Mouse (Mus musculus): Measurements from ENCODE around the gene Ranbp3. TPM values are rescaled to one million over a fixed set of nuclear protein-coding genes. Genes with fewer than 3 reads are reported as not detected.

Ranbp3 gene
- polyA plus RNA-seq, 1 experiment from 2014 or later: 73.5 TPM

- no peaks in the 10 kb centered on the region for H3K27me3 ChIP-seq (replicated peaks)
- H3K36me3 ChIP-seq: no peaks in the 10 kb centered on the region
- no peak overlapping the region for H3K9ac ChIP-seq
- no peak overlapping the region for H3K27ac ChIP-seq
- H3K4me2 ChIP-seq (replicated peaks): no peak overlapping the region
- no peaks in the 10 kb centered on the region for H3K4me1 ChIP-seq (replicated peaks)
- no peak for ATAC-seq
- no peaks in the 10 kb centered on the region for H3K9me3 ChIP-seq
- 80% methylated on average over 10 of the region's 10 CpGs for WGBS
- no peak overlapping the region for H3K4me3 ChIP-seq (replicated peaks)
Measured at GRCm38 (mm10) chr17:56738221-56738620, 65.1 kb downstream of the Ranbp3 start.

- Histone ChIP-seq H3K9ac (no peak overlapping the region), H3K4me3 (replicated peaks) (no peak overlapping the region), H3K36me3 (no peaks in the 10 kb centered on the region), H3K9me3 (no peaks in the 10 kb centered on the region), H3K27ac (no peak overlapping the region), H3K4me1 (replicated peaks) (no peaks in the 10 kb centered on the region), H3K4me2 (replicated peaks) (no peak overlapping the region), H3K27me3 (replicated peaks) (no peaks in the 10 kb centered on the region)
- WGBS: 79% methylated on average over 17 of the region's 17 CpGs
- no peak for ATAC-seq
Measured at GRCm38 (mm10) chr17:56740118-56740787, 67.2 kb downstream of the Ranbp3 start.

- no peak for ATAC-seq
- Histone ChIP-seq H3K4me2 (replicated peaks) (no peak overlapping the region), H3K9ac (no peak overlapping the region), H3K9me3 (no peaks in the 10 kb centered on the region), H3K4me3 (replicated peaks) (no peak overlapping the region), H3K27ac (no peak overlapping the region), H3K4me1 (replicated peaks) (no peaks in the 10 kb centered on the region), H3K36me3 (no peaks in the 10 kb centered on the region), H3K27me3 (replicated peaks) (no peaks in the 10 kb centered on the region)
- 74% methylated on average over 17 of the region's 17 CpGs for WGBS
Measured at GRCm38 (mm10) chr17:56740788-56741160, 67.7 kb downstream of the Ranbp3 start.

GRCm38 (mm10) chr17:56744173-56744572 lies 71.1 kb downstream of the Ranbp3 start:
- H3K9ac ChIP-seq: no peak overlapping the region
- 31% methylated on average over 5 of the region's 5 CpGs for WGBS
- H3K4me1 ChIP-seq (replicated peaks): no peaks in the 10 kb centered on the region
- no peak overlapping the region for H3K4me3 ChIP-seq (replicated peaks)
- H3K27me3 ChIP-seq (replicated peaks): no peaks in the 10 kb centered on the region
- no peaks in the 10 kb centered on the region for H3K36me3 ChIP-seq
- H3K27ac ChIP-seq: no peak overlapping the region
- H3K9me3 ChIP-seq: no peaks in the 10 kb centered on the region
- no peak for ATAC-seq
- no peak overlapping the region for H3K4me2 ChIP-seq (replicated peaks)

GRCm38 (mm10) chr17:56751404-56752072 lies 78.4 kb downstream of the Ranbp3 start:
- peak overlapping the region; percentile 25 for H3K4me3 ChIP-seq (replicated peaks)
- H3K9me3 ChIP-seq: no peaks in the 10 kb centered on the region
- peaks cover 18% of the 10 kb centered on the region for H3K4me1 ChIP-seq (replicated peaks)
- no peaks in the 10 kb centered on the region for H3K36me3 ChIP-seq
- H3K4me2 ChIP-seq (replicated peaks): peak overlapping the region; percentile 58
- peak overlapping the region; percentile 32 for H3K9ac ChIP-seq
- ATAC-seq: peak; percentile 55
- H3K27me3 ChIP-seq (replicated peaks): peaks cover 43% of the 10 kb centered on the region
- no peak overlapping the region for H3K27ac ChIP-seq
- WGBS: 28% methylated on average over 71 of the region's 71 CpGs

GRCm38 (mm10) chr17:56753452-56753851 lies 80.4 kb downstream of the Ranbp3 start:
- H3K27me3 ChIP-seq (replicated peaks): peaks cover 48% of the 10 kb centered on the region
- peaks cover 34% of the 10 kb centered on the region for H3K4me1 ChIP-seq (replicated peaks)
- WGBS: 26% methylated on average over 15 of the region's 15 CpGs
- no peak overlapping the region for H3K27ac ChIP-seq
- H3K36me3 ChIP-seq: no peaks in the 10 kb centered on the region
- no peak overlapping the region for H3K4me3 ChIP-seq (replicated peaks)
- no peak overlapping the region for H3K9ac ChIP-seq
- no peaks in the 10 kb centered on the region for H3K9me3 ChIP-seq
- no peak for ATAC-seq
- no peak overlapping the region for H3K4me2 ChIP-seq (replicated peaks)

- Histone ChIP-seq H3K27ac (no peak overlapping the region), H3K4me2 (replicated peaks) (peak overlapping the region; percentile 49), H3K4me3 (replicated peaks) (no peak overlapping the region), H3K9ac (no peak overlapping the region), H3K36me3 (no peaks in the 10 kb centered on the region), H3K27me3 (replicated peaks) (peaks cover 48% of the 10 kb centered on the region), H3K4me1 (replicated peaks) (peaks cover 37% of the 10 kb centered on the region), H3K9me3 (no peaks in the 10 kb centered on the region)
- ATAC-seq: no peak
- WGBS: 17% methylated on average over 36 of the region's 36 CpGs
Measured at GRCm38 (mm10) chr17:56754271-56755185, 81.4 kb downstream of the Ranbp3 start.

- Histone ChIP-seq H3K4me3 (replicated peaks) (peak overlapping the region; percentile 59), H3K36me3 (no peaks in the 10 kb centered on the region), H3K4me1 (replicated peaks) (peaks cover 43% of the 10 kb centered on the region), H3K9me3 (no peaks in the 10 kb centered on the region), H3K27ac (no peak overlapping the region), H3K27me3 (replicated peaks) (peaks cover 44% of the 10 kb centered on the region), H3K4me2 (replicated peaks) (peak overlapping the region; percentile 100), H3K9ac (peak overlapping the region; percentile 61)
- under 1% methylated on average over 51 of the region's 51 CpGs for WGBS
- peak; percentile 23 for ATAC-seq
Measured at GRCm38 (mm10) chr17:56756703-56757399, 83.8 kb downstream of the Ranbp3 start.

GRCm38 (mm10) chr17:56757416-56758123 lies 84.5 kb downstream of the Ranbp3 start, which contains the start of gene Nrtn:
Nrtn (minus strand) TSS chr17:56757530.
- peak within 1 kb of the TSS; percentile 100 for H3K4me2 ChIP-seq (replicated peaks)
- peak within 1 kb of the TSS; percentile 32; the same call in 1 of the 2 replicates for H3K27ac ChIP-seq
- peak; percentile 71 for ATAC-seq
- H3K4me3 ChIP-seq (replicated peaks): peak within 1 kb of the TSS; percentile 59
- under 1% methylated on average over 38 of the region's 48 CpGs for WGBS
- H3K36me3 ChIP-seq: no peaks in the 10 kb centered on the region
- peaks cover 48% of the 10 kb centered on the region for H3K4me1 ChIP-seq (replicated peaks)
- H3K9me3 ChIP-seq: no peaks in the 10 kb centered on the region
- peaks cover 38% of the 10 kb centered on the region for H3K27me3 ChIP-seq (replicated peaks)
- peak within 1 kb of the TSS; percentile 61 for H3K9ac ChIP-seq

GRCm38 (mm10) chr17:56758132-56758531 lies 85.0 kb downstream of the Ranbp3 start:
- Histone ChIP-seq H3K9ac (no peak overlapping the region), H3K27me3 (replicated peaks) (peaks cover 32% of the 10 kb centered on the region), H3K36me3 (no peaks in the 10 kb centered on the region), H3K9me3 (no peaks in the 10 kb centered on the region), H3K27ac (0 out of 2 replicates have a peak overlapping the region, but pooled peaks have one; percentile 32), H3K4me2 (replicated peaks) (peak overlapping the region; percentile 100), H3K4me3 (replicated peaks) (no peak overlapping the region), H3K4me1 (replicated peaks) (peaks cover 53% of the 10 kb centered on the region)
- peak; percentile 4; the same call in 1 of the 2 replicates for ATAC-seq
- WGBS: 6% methylated on average over 12 of the region's 12 CpGs

GRCm38 (mm10) chr17:56759261-56759660 lies 86.2 kb downstream of the Ranbp3 start:
- Histone ChIP-seq H3K9ac (no peak overlapping the region), H3K4me3 (replicated peaks) (no peak overlapping the region), H3K4me1 (replicated peaks) (peaks cover 48% of the 10 kb centered on the region), H3K4me2 (replicated peaks) (no peak overlapping the region), H3K27me3 (replicated peaks) (peaks cover 21% of the 10 kb centered on the region), H3K36me3 (no peaks in the 10 kb centered on the region), H3K27ac (no peak overlapping the region), H3K9me3 (no peaks in the 10 kb centered on the region)
- 51% methylated on average over 7 of the region's 7 CpGs for WGBS
- ATAC-seq: no peak
